Mouse (Mus musculus): Measurements from ENCODE around the gene Kyat3. TPM values are rescaled to one million over a fixed set of nuclear protein-coding genes. Genes with fewer than 3 reads are reported as not detected.

Gene Kyat3
- total RNA-seq, 2 experiments from 2014 or later: 21.4 to 23.4 TPM

Other genes with a start within 250 kb of the Kyat3 start
- 1 to 10 TPM; 3.4 to 6.7 TPM for gene Gbp5, start 207.1 kb upstream of the Kyat3 start, total RNA-seq (2021)
- 10 to 100 TPM; 12.6 to 17.9 TPM for gene Gbp7, start 170.7 kb upstream of the Kyat3 start, total RNA-seq (2021)
- gene Gbp3, start 141.0 kb upstream of the Kyat3 start, total RNA-seq (2021): 10 to 100 TPM in 1 of 2 experiments, 1 to 10 TPM in 1; 9.4 to 16.9 TPM
- gene Gbp2b, start 106.2 kb upstream of the Kyat3 start, total RNA-seq (2021): 1 to 10 TPM in 1 of 2 experiments, under 1 TPM in 1; 0.43 to 1.0 TPM
- 10 to 100 TPM; 16.5 to 24.6 TPM for gene Gbp2, start 80.4 kb upstream of the Kyat3 start, total RNA-seq (2021)
- gene Gtf2b, start 64.0 kb downstream of the Kyat3 start, total RNA-seq (2021): 10 to 100 TPM; 54.0 to 67.5 TPM
- 10 to 100 TPM; 60.0 to 70.6 TPM for gene Pkn2, start 181.0 kb downstream of the Kyat3 start, total RNA-seq (2021)